Mouse (Mus musculus) liver, adult (tissue): ENCODE data around the gene Celf5.

Source experiments
- GATA4 ChIP-seq: IDR thresholded peaks from 2 replicates; pipeline ENCODE4 v1.6.1; 2014; ENCODE audit warnings: mild to moderate bottlenecking, low read length; ENCODE audit not compliant: insufficient replicate concordance

Celf5 gene

DNA sequence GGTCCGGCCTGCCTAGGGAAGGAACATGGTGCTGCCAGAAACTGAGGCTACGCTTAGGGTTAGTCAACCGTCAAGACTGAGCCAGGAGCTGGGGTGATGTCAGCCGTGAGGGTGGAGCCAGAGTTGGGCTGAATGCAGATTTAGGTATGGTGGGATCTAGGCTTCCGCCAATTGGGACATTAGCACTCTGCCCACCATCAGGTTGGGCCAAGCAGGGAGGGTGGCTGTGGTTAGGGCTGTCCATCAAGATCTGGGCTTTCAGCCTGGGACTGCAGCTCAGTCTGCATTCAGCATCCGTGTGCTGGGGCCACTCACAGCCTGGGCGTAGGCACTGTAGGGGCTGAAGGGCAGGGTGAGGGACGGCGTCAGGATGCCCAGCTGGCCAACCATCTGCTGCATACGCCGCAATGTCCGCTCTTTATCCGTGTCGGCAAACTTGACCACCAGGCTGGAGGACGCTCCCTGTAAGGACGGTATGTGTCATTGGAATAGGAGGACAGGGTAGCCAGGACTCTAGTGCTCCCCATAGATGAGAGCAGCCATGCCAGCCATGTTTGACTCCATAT lies 14.8 kb downstream of the Celf5 start:
- no peak for TF ChIP-seq GATA4

DNA sequence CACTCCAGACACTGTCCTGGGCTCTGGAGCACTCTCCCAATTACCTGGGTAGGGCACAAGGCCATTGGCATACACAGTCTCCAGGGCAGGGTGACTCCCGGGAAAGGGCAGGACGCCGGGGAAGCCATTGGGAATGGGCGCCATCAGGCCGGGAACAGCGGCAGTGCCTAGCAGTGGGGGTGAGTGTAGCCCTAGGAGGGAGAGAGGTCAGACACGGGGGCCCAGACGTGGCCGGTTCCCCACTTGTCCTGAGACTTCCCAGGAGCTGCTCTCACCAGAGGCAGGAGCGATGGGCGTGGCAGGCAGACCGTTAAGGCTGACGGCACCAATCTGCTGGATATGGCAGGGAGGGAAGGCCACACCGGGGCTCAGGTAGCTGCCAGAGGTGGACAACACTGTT lies 15.6 kb downstream of the Celf5 start:
- TF ChIP-seq GATA4 = no peak

DNA sequence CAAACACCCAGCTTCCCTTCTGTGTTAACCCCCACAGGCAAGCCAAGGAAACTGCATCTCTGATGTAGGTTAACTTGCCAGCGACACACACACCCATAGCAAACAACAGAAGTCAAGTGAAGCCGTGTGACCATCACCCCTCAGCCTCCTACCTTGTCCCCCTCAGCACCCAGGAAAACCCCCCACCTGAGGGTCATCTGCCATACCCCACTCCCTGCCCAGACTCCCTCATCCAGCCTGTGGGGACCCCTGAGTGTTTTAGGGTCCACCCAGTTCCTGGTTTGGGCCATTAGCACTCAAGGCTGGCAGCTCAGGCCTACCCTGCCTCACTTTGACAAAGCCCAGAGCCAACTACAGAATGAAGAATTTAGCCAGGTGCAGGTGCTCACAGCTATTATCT lies 16.4 kb downstream of the Celf5 start:
- TF ChIP-seq GATA4 = no peak

- TF ChIP-seq GATA4 = no peak
Measured at GRCm38 (mm10) chr10:81465265-81465645, 17.3 kb downstream of the Celf5 start.

GRCm38 (mm10) chr10:81464405-81465264 lies 17.9 kb downstream of the Celf5 start:
- TF ChIP-seq GATA4 = no peak

DNA sequence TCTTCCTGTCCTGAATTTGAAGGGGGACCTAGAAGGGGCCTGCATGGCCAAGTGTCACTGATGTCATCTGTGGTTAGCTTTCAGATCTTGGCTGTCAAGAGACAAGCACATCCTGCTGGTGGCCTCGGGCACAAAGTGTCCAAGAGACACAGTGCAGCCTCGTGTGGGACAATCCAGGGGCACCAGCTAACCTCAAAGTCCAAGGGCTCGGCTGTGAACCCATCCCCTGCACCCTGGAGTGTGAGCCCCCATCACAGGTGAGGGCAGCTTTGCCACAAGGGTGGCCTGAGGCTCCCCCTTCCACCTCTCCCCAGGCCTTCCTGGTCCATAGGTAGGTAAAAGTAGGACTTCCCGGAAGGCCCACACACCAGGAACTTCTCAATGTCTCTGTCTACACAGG lies 19.0 kb downstream of the Celf5 start:
- no peak for TF ChIP-seq GATA4

DNA sequence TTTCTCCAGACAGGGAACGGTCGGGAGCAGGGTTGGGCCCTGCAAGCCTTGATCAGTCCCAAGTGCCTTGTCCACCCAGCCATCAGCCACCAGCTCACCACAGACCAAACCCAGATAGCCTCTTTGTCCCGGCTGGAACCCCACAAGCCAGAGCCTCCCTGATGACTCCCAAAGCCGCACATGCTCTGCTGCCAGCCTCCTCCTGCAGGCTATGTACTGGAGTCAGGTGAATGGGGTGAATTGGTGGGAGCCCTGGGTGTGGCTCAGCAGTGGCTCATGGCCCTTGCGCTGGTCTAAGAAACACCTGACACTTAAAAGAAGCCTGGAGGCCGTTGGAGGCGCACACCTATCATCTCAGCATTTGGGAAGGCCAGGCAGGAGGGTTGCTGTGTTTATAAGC lies 19.6 kb downstream of the Celf5 start:
- no peak for TF ChIP-seq GATA4

DNA sequence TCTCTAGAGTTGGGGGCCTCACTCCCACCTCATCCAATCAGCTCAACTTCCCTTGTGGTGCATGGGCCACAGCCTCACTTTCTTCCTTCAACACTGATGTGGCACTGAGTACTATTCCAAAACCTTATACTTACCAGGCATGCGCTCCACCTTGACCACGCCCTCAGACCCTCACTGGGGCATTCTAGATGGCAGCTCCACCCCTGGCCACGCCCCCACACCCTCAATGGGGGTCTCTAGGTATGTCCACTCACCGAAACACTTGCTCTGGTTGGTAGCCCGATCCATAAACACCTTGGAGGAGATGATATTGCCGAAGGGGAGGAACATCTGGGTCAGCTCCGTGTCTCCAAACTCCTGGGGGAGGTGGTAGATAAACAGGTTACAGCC lies 20.1 kb downstream of the Celf5 start:
- TF ChIP-seq GATA4 = no peak

DNA sequence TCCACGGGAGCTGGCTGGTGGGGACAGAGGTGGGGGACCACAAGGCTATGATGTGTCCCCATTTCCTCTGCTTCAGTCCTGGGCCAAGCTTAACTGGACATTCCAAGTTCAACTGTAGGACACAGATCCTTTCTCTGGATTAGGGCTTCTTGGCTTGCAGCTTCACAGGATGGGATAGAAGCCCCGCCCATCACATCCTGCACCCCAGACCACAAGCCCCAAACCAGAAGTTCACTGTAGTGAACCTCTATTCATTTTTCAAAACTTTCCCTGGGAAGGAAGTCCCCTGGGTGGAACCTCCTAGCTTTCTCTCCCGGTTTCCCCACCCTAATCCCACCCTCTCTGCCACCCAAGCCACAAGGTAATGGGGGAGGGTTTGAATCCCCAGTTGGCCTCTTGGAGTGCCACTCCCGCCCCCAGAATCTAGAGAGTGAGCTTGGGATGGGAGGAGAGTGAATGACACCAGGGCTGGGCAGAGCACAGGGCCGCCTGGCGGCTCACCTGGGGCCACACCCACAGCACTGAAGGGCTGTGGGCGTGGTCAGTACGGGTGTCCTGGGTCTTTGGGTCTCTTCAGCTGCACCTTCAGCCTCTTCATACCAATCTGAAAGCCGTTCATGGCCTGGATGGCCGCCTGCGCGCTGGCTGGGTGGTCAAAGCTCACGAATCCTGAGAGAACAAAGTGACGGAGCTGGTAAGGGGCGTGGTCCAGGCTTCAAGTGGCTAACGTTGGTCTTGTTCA lies 20.7 kb downstream of the Celf5 start:
- no peak for TF ChIP-seq GATA4

GRCm38 (mm10) chr10:81460951-81461350 lies 21.6 kb downstream of the Celf5 start:
- no peak for TF ChIP-seq GATA4

GRCm38 (mm10) chr10:81460471-81460870 lies 22.0 kb downstream of the Celf5 start:
- no peak for TF ChIP-seq GATA4

DNA sequence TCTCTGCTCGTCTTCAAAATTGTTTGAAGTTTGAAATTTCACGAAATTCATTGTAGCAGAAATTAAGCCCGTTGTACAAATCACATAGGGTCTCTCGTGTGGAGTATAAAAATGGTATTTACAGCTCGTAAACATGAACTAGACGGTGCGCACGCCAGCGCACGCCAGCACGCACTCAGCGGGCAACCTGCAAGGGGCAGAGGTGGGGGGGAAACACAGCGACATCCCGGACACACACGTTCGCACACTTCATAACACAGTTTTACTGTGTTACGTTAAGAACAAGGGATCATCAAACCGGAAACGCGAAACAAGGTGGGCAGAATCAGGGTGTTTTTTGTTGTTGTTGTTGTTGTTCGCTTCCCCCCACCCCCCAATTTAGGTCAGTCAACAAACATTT lies 23.1 kb downstream of the Celf5 start:
- no peak for TF ChIP-seq GATA4

GRCm38 (mm10) chr10:81458267-81458666 lies 24.2 kb downstream of the Celf5 start:
- TF ChIP-seq GATA4 = no peak

- no peak for TF ChIP-seq GATA4
Measured at GRCm38 (mm10) chr10:81457624-81458023, 24.9 kb downstream of the Celf5 start.

DNA sequence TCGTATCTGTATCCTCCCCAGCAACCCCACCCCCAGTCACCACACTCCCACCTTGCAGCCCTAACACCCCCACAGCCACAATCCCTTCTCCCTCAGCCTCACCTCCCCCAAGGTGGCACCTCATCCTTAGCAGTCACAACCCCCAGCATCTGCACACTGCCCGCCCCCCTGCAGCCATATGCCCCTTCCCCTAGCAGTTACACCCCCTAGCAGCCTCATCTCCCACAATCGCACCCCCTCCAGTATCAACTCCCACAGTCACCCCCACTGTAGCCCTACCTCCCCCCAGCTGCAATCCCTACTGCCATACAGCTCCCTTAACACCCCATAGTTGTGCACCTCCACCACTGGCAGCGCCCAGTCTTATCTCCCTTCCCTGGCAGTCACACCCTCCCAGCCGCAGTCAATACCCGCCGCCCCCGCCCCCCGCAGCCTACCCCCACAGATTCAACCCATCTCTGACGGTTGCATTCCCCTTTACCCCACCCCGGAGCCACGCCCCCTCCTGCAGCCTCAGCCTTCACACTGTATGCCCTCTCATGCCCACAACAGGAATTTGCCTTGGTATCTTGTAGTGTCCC lies 25.4 kb downstream of the Celf5 start:
- no peak for TF ChIP-seq GATA4
